Mouse (Mus musculus): ENCODE data around the gene Cfh.
"Not testable (repeated sequence)": the region's sequence is repeated elsewhere in the genome, so short reads cannot be mapped to it uniquely, and the experiment has no call there.

Gene Cfh

GRCm38 (mm10) chr1:140183664-140184063 lies at the start of gene Cfh:
TSS of gene Cfh (minus strand) at chr1:140183764.
- DNase-seq (ENCODE audit: low spot score) = not testable (repeated sequence)

DNA sequence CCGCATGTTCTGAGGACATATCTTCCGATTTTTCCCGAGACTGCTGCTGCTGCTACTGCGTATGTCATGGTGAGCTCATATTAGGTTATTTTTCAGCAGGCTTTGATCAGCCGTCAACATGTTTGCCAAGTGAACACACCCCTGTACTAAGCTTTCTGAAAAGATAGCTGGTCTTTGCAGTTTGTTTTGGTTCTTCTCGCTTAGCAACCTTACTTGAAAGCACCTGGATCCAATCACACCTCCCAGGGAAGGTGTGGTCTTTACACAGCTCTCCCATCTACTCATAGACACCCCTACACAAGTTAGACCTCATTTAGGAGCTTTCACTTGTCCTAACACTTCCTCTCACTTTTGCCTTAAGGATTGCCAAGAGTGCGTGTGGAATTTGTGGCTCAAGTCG lies 43.1 kb upstream of the Cfh start:
- no peak for DNase-seq (ENCODE audit: low spot score)

DNA sequence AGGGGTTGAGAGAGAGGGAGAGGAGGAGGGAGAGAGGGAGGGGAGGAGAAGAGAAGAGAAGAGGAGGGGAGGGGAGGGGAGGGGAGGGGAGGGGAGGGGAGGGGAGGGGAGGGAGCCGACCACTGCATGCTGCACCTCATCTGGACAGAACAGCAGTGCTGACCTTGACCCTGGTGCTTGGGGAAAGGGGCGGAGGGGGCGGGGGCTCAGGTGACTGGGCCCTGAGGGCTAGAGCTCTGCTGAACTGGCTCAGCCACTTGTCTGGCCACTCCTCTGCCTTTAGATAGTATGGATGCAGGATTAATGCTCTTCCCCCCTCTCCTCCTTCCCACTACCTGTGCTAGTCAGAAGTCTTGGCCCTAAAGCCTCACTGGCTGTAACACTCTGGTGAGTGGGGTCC lies 41.7 kb upstream of the Cfh start:
- DNase-seq (ENCODE audit: low spot score) = no peak

DNA sequence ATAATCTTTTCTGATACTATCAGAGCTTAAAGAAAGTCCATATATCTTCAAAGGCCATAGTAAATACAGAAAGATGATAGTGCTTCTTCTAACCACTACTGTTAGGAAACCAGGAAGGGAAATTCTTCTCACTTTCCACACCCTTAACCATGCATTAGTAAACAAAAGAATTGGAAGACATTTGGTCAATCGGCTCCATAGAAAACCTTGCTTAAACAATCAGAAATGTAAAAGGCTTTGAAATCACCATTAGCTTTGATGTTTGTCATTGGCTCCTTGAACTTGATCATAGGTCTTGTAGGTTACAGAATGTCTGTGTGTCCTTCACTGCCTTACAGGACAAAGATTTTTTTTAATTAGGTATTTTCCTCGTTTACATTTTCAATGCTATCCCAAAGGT lies 21.8 kb upstream of the Cfh start:
- DNase-seq (ENCODE audit: low spot score) = no peak

DNA sequence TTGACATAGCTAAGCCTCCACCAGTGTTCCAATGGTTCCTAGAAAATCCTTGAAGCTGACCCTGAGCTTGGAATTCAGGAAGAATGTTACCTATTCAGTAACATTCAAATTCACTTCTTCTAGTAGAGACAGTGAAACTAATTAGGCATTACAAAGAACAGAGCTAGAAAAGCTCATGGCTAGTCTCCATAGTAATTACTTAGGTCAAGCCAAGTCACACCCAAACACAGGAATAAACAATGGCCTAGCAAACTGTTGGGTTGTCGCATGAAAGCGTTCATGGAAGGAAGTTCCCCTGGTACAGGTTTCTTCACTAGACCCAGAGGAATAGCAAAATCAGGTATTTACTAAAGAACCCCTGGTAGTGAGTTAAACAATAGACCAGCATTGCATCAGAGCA lies 4.9 kb upstream of the Cfh start:
- not testable (repeated sequence) for DNase-seq (ENCODE audit: low spot score)

DNA sequence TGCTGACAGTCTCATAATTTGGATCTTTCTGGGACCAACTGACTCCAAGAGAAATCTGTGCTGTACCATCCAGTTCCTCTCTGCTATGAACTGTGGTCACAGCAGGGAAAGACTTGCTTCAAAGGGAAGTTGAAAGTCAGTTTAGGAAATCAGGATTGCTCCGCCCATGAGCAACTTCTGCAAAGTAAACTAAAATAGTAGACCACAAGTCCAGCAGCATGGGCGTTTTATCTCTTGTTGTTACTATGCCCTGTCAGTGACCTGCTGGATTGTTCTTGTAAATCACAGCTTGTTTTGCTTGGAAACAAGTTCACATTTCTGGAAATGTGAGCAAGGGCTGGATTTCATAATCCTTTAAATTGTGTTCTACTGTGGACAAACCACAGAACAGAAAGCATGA lies 356 bp downstream of the Cfh start:
- no peak for DNase-seq (ENCODE audit: low spot score)

DNA sequence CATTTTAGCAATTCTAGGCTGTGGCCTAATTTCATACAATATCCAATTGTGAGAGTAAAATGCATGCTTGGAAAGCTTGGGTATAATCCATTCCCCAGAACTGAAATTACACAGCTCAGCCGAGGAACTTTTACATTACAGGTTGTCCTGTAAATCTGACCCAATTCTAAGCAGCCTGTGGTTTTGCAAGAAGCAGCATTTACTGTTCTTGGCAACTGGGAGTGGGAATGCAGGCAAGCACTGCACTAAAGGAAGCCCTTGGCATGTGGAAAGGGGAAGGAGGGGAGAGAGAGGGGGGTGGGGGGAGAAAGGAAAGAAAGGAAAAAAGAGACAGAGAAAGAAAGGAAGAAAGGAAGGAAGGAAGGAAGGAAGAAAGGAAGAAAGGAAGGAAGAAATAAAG lies 3.4 kb downstream of the Cfh start:
- DNase-seq (ENCODE audit: low spot score) = no peak

DNA sequence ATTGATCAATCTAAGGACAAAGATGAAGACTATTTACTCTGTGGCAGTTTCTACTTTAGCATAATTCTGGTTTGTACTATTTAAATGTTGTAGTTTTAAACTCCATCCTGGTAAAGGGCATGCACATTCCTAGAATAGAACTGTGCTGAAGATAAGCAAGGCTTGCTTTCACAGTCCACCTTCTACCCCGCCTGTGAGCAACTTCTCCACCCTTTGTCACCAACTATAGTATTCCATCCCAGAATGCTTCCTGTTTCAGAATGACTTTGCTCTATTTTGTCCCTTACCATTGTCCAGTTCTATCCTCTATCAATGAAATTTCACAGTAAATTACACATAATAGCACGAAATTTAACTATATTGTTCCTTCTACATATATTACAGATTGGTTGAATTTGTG lies 8.1 kb downstream of the Cfh start:
- DNase-seq (ENCODE audit: low spot score) = no peak

DNA sequence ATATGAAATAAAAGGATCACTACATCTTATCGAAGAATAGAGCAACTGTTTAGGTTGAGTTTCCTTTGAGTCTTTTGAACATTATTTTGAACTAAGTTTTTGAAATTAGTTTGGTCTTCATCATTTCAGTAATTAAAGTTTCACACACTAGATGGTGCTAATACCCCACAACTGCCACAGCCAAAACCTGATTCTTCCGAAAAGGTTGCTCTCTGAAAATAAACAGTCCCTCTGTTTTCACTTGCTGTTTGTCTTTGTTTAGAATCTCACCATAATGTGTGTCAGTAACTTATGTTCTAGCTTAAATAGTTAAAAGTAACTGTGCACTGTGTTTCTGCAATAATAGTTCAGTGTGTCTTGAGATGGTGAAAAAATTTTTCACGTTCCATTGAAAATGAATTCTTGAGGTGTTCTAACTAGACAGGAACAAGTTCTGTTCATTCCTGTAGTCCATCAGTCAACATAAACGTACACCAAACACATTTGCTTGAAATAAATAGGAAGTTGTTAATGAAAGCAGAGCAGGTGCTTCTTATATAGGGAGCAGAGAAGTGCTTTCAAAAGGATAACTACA lies 11.9 kb downstream of the Cfh start:
- no peak for DNase-seq (ENCODE audit: low spot score)

DNA sequence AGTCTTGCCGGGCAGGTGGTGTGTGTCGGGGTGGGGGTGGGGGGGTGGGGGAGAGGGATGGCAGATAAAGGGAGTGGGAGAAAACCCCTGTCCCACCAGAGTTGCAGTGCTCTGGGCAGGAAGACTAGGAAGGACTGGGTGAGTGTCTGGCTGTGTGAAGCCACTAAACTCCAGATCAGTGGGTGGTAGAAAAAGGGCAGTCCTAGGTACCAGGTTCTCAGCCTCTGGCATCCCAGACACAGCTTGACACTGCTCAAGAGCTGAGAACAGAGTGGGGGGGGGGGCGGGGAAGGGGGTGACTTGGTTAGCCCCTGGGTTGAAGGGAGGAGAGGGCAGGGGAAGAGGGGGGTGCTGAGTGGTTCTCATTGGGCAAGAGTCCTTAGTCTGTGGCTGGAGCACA lies 24.6 kb downstream of the Cfh start:
- DNase-seq (ENCODE audit: low spot score) = no peak

- no peak for DNase-seq (ENCODE audit: low spot score)
Measured at GRCm38 (mm10) chr1:140069471-140069870, 114.1 kb downstream of the Cfh start.
